Mouse (Mus musculus) stomach, embryonic 15.5 days (tissue): ENCODE results near the gene Mrps5. TPM values are rescaled to one million over a fixed set of nuclear protein-coding genes. Genes with fewer than 3 reads are reported as not detected.
"Not testable (repeated sequence)": the region's sequence is repeated elsewhere in the genome, so short reads cannot be mapped to it uniquely, and the experiment has no call there.

ENCODE experiments used
- ATAC-seq: fragments of 200-750 bp; cut with Nextera tagmentation; 2 replicates; pipeline ENCODE4 v1.8.0; 2017; ENCODE audit warnings: low read depth, moderate number of reproducible peaks, moderate TSS enrichment; ENCODE audit not compliant: insufficient read depth, low FRiP score
- H3K27ac ChIP-seq: fragments of 300-500 bp; sonication (generic); 2 replicates; pipeline ENCODE4 v1.5.1; 2015; ENCODE audit warnings: mild to moderate bottlenecking, inconsistent platforms
- H3K27me3 ChIP-seq: fragments of 300-500 bp; sonication (generic); replicated peaks from 2 replicates; pipeline ENCODE4 v1.6.1; 2015; ENCODE audit warnings: inconsistent platforms
- H3K36me3 ChIP-seq: fragments of 300-500 bp; sonication (generic); 2 replicates; pipeline ENCODE4 v1.6.1; 2015; ENCODE audit warnings: inconsistent platforms
- H3K4me1 ChIP-seq: fragments of 300-500 bp; sonication (generic); 2 replicates; pipeline ENCODE4 v1.6.1; 2015; ENCODE audit warnings: inconsistent platforms
- H3K4me2 ChIP-seq: fragments of 300-500 bp; sonication (generic); 2 replicates; pipeline ENCODE4 v1.6.1; 2015; ENCODE audit warnings: mild to moderate bottlenecking, inconsistent platforms
- H3K4me3 ChIP-seq: fragments of 300-500 bp; sonication (generic); replicated peaks from 2 replicates; pipeline ENCODE4 v1.5.1; 2015; ENCODE audit warnings: inconsistent platforms
- H3K9ac ChIP-seq: fragments of 300-500 bp; sonication (generic); 2 replicates; pipeline ENCODE4 v1.6.1; 2015; ENCODE audit warnings: inconsistent platforms
- H3K9me3 ChIP-seq: fragments of 300-500 bp; sonication (generic); 2 replicates; pipeline ENCODE4 v1.6.1; 2016; ENCODE audit warnings: inconsistent platforms
- WGBS: fragments of 180-500 bp; shearing (Covaris S2); methylation state at CpG from one replicate; pipeline ENCODE4 v1.1.7; 2015; 5-methylcytosine and 5-hydroxymethylcytosine counted together
- polyA plus RNA-seq: library from polyadenylated mRNA; unstranded; fragments of >200 nt; fragmentation: Nextera tagmentation; extraction: Ambion mirVana; gene quantifications from 2 replicates; pipeline ENCODE4 v1.2.1, GENCODE M21; 2015

Mrps5 gene
- polyA plus RNA-seq, 1 experiment from 2014 or later, result 127 TPM

- Histone ChIP-seq H3K27me3 (no peaks in the 10 kb centered on the region), H3K9me3 (no peaks in the 10 kb centered on the region), H3K4me2 (peak overlapping the region; percentile 84), H3K4me1 (peaks cover 9% of the 10 kb centered on the region; the same call in 1 of the 2 replicates), H3K27ac (no peak overlapping the region), H3K36me3 (no peaks in the 10 kb centered on the region), H3K4me3 (peak overlapping the region; percentile 57), H3K9ac (peak overlapping the region; percentile 44; the same call in 1 of the 2 replicates)
- peak; percentile 86 for ATAC-seq
- WGBS, result under 1% methylated on average over 24 of the region's 24 CpGs
These were observed 2.6 kb upstream of the Mrps5 start for GRCm38 (mm10) chr2:127584436-127584858.

- under 1% methylated on average over 22 of the region's 22 CpGs for WGBS
- Histone ChIP-seq H3K9me3 (no peaks in the 10 kb centered on the region), H3K27ac (peak overlapping the region; percentile 91), H3K36me3 (peaks cover 3% of the 10 kb centered on the region; the same call in 1 of the 2 replicates), H3K9ac (peak overlapping the region; percentile 72), H3K4me3 (peak overlapping the region; percentile 93), H3K4me2 (peak overlapping the region; percentile 69), H3K4me1 (peaks cover 9% of the 10 kb centered on the region; the same call in 1 of the 2 replicates), H3K27me3 (no peaks in the 10 kb centered on the region)
- ATAC-seq, result 0 out of 2 replicates have a peak, but pooled peaks have one; percentile 5
These were observed 457 bp downstream of the Mrps5 start for GRCm38 (mm10) chr2:127587514-127587844.

GRCm38 (mm10) chr2:127588897-127589296 is 1.9 kb downstream of the Mrps5 start:
- Histone ChIP-seq H3K4me1 (peaks cover 9% of the 10 kb centered on the region; the same call in 1 of the 2 replicates), H3K27ac (no peak overlapping the region), H3K9me3 (no peaks in the 10 kb centered on the region), H3K4me3 (no peak overlapping the region), H3K36me3 (peaks cover 7% of the 10 kb centered on the region), H3K27me3 (no peaks in the 10 kb centered on the region), H3K9ac (no peak overlapping the region), H3K4me2 (no peak overlapping the region)
- ATAC-seq, result no peak
- 92% methylated on average over 9 of the region's 9 CpGs for WGBS

- H3K4me3 ChIP-seq, result no peak overlapping the region
- H3K36me3 ChIP-seq, result peaks cover 16% of the 10 kb centered on the region
- WGBS, result 75% methylated on average over 15 of the region's 15 CpGs
- H3K27me3 ChIP-seq, result no peaks in the 10 kb centered on the region
- H3K9ac ChIP-seq, result no peak overlapping the region
- no peak for ATAC-seq
- no peaks in the 10 kb centered on the region for H3K9me3 ChIP-seq
- H3K27ac ChIP-seq, result no peak overlapping the region
- no peak overlapping the region for H3K4me2 ChIP-seq
- H3K4me1 ChIP-seq, result peaks cover 9% of the 10 kb centered on the region; the same call in 1 of the 2 replicates
These were observed 3.2 kb downstream of the Mrps5 start for GRCm38 (mm10) chr2:127590204-127590603.

- H3K9ac ChIP-seq, result no peak overlapping the region
- H3K36me3 ChIP-seq, result peaks cover 18% of the 10 kb centered on the region
- H3K27ac ChIP-seq, result no peak overlapping the region
- no peak overlapping the region for H3K4me2 ChIP-seq
- peaks cover 9% of the 10 kb centered on the region; the same call in 1 of the 2 replicates for H3K4me1 ChIP-seq
- H3K4me3 ChIP-seq, result no peak overlapping the region
- no peaks in the 10 kb centered on the region for H3K9me3 ChIP-seq
- 78% methylated on average over 4 of the region's 4 CpGs for WGBS
- no peak for ATAC-seq
- H3K27me3 ChIP-seq, result no peaks in the 10 kb centered on the region
These were observed 3.8 kb downstream of the Mrps5 start for GRCm38 (mm10) chr2:127590840-127591239.

GRCm38 (mm10) chr2:127603383-127603782 is 16.4 kb downstream of the Mrps5 start:
- H3K9me3 ChIP-seq, H3K27ac ChIP-seq, ATAC-seq, H3K9ac ChIP-seq, H3K4me1 ChIP-seq, H3K27me3 ChIP-seq, H3K4me3 ChIP-seq, H3K4me2 ChIP-seq: not testable (repeated sequence)
- WGBS, result 84% methylated on average over 6 of the region's 8 CpGs
- H3K36me3 ChIP-seq, result peaks cover 22% of the 10 kb centered on the region

- Histone ChIP-seq H3K27ac (no peak overlapping the region), H3K9me3 (no peaks in the 10 kb centered on the region), H3K4me2 (no peak overlapping the region), H3K4me1 (0 out of 2 replicates have a peak, but pooled peaks cover 4% of the 10 kb centered on the region), H3K27me3 (no peaks in the 10 kb centered on the region), H3K4me3 (no peak overlapping the region), H3K9ac (no peak overlapping the region), H3K36me3 (peaks cover 22% of the 10 kb centered on the region)
- no peak for ATAC-seq
- 88% methylated on average over 3 of the region's 3 CpGs for WGBS
These were observed 18.2 kb downstream of the Mrps5 start for GRCm38 (mm10) chr2:127605203-127605602.

GRCm38 (mm10) chr2:127608234-127608633 is 21.2 kb downstream of the Mrps5 start:
- H3K27ac ChIP-seq, result no peak overlapping the region
- H3K4me1 ChIP-seq, result 0 out of 2 replicates have a peak, but pooled peaks cover 4% of the 10 kb centered on the region
- WGBS, result 54% methylated on average over 3 of the region's 3 CpGs
- H3K4me3 ChIP-seq, result no peak overlapping the region
- no peak overlapping the region for H3K9ac ChIP-seq
- peaks cover 6% of the 10 kb centered on the region; the same call in 1 of the 2 replicates for H3K36me3 ChIP-seq
- ATAC-seq, result no peak
- no peaks in the 10 kb centered on the region for H3K9me3 ChIP-seq
- no peaks in the 10 kb centered on the region for H3K27me3 ChIP-seq
- H3K4me2 ChIP-seq, result no peak overlapping the region

- 0 out of 2 replicates have a peak, but pooled peaks cover 4% of the 10 kb centered on the region for H3K4me1 ChIP-seq
- no peak overlapping the region for H3K4me2 ChIP-seq
- no peak overlapping the region for H3K27ac ChIP-seq
- no peaks in the 10 kb centered on the region for H3K9me3 ChIP-seq
- 8% methylated on average over 5 of the region's 5 CpGs for WGBS
- H3K4me3 ChIP-seq, result no peak overlapping the region
- peaks cover 3% of the 10 kb centered on the region; the same call in 1 of the 2 replicates for H3K36me3 ChIP-seq
- 0 out of 2 replicates have a peak, but pooled peaks have one; percentile 70 for ATAC-seq
- H3K27me3 ChIP-seq, result no peaks in the 10 kb centered on the region
- no peak overlapping the region for H3K9ac ChIP-seq
These were observed 22.0 kb downstream of the Mrps5 start for GRCm38 (mm10) chr2:127608986-127609385.

GRCm38 (mm10) chr2:127611386-127611785 is 24.4 kb downstream of the Mrps5 start:
- Histone ChIP-seq H3K4me3 (no peak overlapping the region), H3K36me3 (no peaks in the 10 kb centered on the region), H3K27me3 (no peaks in the 10 kb centered on the region), H3K4me1 (0 out of 2 replicates have a peak, but pooled peaks cover 4% of the 10 kb centered on the region), H3K9ac (no peak overlapping the region), H3K4me2 (no peak overlapping the region), H3K27ac (no peak overlapping the region), H3K9me3 (no peaks in the 10 kb centered on the region)
- 58% methylated on average over 4 of the region's 4 CpGs for WGBS
- ATAC-seq, result no peak

- Histone ChIP-seq H3K36me3 (no peaks in the 10 kb centered on the region), H3K4me2 (no peak overlapping the region), H3K9me3 (no peaks in the 10 kb centered on the region), H3K4me3 (no peak overlapping the region), H3K27me3 (no peaks in the 10 kb centered on the region), H3K27ac (no peak overlapping the region), H3K4me1 (0 out of 2 replicates have a peak, but pooled peaks cover 4% of the 10 kb centered on the region), H3K9ac (no peak overlapping the region)
- 88% methylated on average over 4 of the region's 4 CpGs for WGBS
- ATAC-seq, result no peak
These were observed 25.3 kb downstream of the Mrps5 start for GRCm38 (mm10) chr2:127612288-127612687.

- Histone ChIP-seq H3K4me1 (no peaks in the 10 kb centered on the region), H3K4me3 (no peak overlapping the region), H3K9ac (no peak overlapping the region), H3K36me3 (no peaks in the 10 kb centered on the region), H3K9me3 (no peaks in the 10 kb centered on the region), H3K4me2 (no peak overlapping the region), H3K27ac (no peak overlapping the region), H3K27me3 (no peaks in the 10 kb centered on the region)
- WGBS, result 84% methylated on average over 3 of the region's 3 CpGs
- ATAC-seq, result no peak
These were observed 32.3 kb downstream of the Mrps5 start for GRCm38 (mm10) chr2:127619311-127619710.

- 50% methylated on average over 3 of the region's 3 CpGs for WGBS
- Histone ChIP-seq H3K27ac (no peak overlapping the region), H3K27me3 (no peaks in the 10 kb centered on the region), H3K4me2 (no peak overlapping the region), H3K36me3 (no peaks in the 10 kb centered on the region), H3K9ac (no peak overlapping the region), H3K9me3 (no peaks in the 10 kb centered on the region), H3K4me3 (no peak overlapping the region), H3K4me1 (no peaks in the 10 kb centered on the region)
- no peak for ATAC-seq
These were observed 35.0 kb downstream of the Mrps5 start for GRCm38 (mm10) chr2:127622065-127622464.
